Mouse (Mus musculus) hindbrain, postnatal 0 days (tissue): ENCODE measurements around the gene Timm13. TPM values are rescaled to one million over a fixed set of nuclear protein-coding genes. Genes with fewer than 3 reads are reported as not detected.
A peak's percentile ranks its signal among the peaks of the same experiment; 100 is the strongest.

Experiments used
- ATAC-seq: fragments of 200-750 bp; cut with Nextera tagmentation; 2 replicates; pipeline ENCODE4 v1.8.0; 2017; ENCODE audit warnings: mild to moderate bottlenecking, moderate TSS enrichment, moderate library complexity
- DNase-seq: peaks from one replicate; pipeline ENCODE4 v3.0.0-alpha.2; 2015; ENCODE audit warnings: low spot score
- H3K27ac ChIP-seq: fragments of 300-500 bp; sonication (generic); 2 replicates; pipeline ENCODE4 v1.5.1; 2014; ENCODE audit warnings: mild to moderate bottlenecking
- H3K27me3 ChIP-seq: fragments of 300-500 bp; sonication (generic); 2 replicates; pipeline ENCODE4 v1.6.1; 2014; ENCODE audit warnings: low read length, mixed read lengths; ENCODE audit not compliant: insufficient read depth
- H3K36me3 ChIP-seq: fragments of 300-500 bp; sonication (generic); 2 replicates; pipeline ENCODE4 v1.6.1; 2014; ENCODE audit warnings: low read length, mixed read lengths; ENCODE audit not compliant: insufficient read depth
- H3K4me1 ChIP-seq: fragments of 300-500 bp; sonication (generic); 2 replicates; pipeline ENCODE4 v1.6.1; 2014; ENCODE audit warnings: antibody characterized with exemption, low read length, mixed read lengths; ENCODE audit not compliant: insufficient read depth
- H3K4me2 ChIP-seq: fragments of 300-500 bp; sonication (generic); 2 replicates; pipeline ENCODE4 v1.6.1; 2014; ENCODE audit warnings: low read depth, mild to moderate bottlenecking, low read length, moderate library complexity, mixed read lengths
- H3K4me3 ChIP-seq: fragments of 300-500 bp; sonication (generic); 2 replicates; pipeline ENCODE4 v1.5.1; 2014; ENCODE audit warnings: low read length
- H3K9ac ChIP-seq: fragments of 300-500 bp; sonication (generic); replicated peaks from 2 replicates; pipeline ENCODE4 v1.6.1; 2014; ENCODE audit warnings: mild to moderate bottlenecking, low read length, moderate library complexity, mixed read lengths
- H3K9me3 ChIP-seq: fragments of 300-500 bp; sonication (generic); 2 replicates; pipeline ENCODE4 v1.6.1; 2016; ENCODE audit warnings: low read length, mixed read lengths
- CTCF ChIP-seq: IDR thresholded peaks from 2 replicates; pipeline ENCODE4 v1.5.1; 2016; ENCODE audit warnings: antibody characterized with exemption, control low read depth, low read depth
- WGBS: fragments of 180-500 bp; shearing (Covaris S2); extraction: QIAGEN DNeasy Blood & Tissue Kit; methylation state at CpG from one replicate; pipeline ENCODE4 v1.1.7; 2014; 5-methylcytosine and 5-hydroxymethylcytosine counted together
- polyA plus RNA-seq: library from polyadenylated mRNA; unstranded; fragments of >200 nt; fragmentation: Nextera tagmentation; extraction: Ambion mirVana; gene quantifications from 2 replicates; pipeline ENCODE4 v1.2.1, GENCODE M21; 2015
- total RNA-seq: library from RNA; depleted of rRNA; stranded (reverse); fragments of >200 nt; gene quantifications from 2 replicates; pipeline ENCODE4 v1.2.3, GENCODE M21; 2014; rRNA removed

Gene Timm13
- 150 and 155 TPM in 2 replicates for total RNA-seq
- 366 and 369 TPM in 2 replicates for polyA plus RNA-seq

DNA sequence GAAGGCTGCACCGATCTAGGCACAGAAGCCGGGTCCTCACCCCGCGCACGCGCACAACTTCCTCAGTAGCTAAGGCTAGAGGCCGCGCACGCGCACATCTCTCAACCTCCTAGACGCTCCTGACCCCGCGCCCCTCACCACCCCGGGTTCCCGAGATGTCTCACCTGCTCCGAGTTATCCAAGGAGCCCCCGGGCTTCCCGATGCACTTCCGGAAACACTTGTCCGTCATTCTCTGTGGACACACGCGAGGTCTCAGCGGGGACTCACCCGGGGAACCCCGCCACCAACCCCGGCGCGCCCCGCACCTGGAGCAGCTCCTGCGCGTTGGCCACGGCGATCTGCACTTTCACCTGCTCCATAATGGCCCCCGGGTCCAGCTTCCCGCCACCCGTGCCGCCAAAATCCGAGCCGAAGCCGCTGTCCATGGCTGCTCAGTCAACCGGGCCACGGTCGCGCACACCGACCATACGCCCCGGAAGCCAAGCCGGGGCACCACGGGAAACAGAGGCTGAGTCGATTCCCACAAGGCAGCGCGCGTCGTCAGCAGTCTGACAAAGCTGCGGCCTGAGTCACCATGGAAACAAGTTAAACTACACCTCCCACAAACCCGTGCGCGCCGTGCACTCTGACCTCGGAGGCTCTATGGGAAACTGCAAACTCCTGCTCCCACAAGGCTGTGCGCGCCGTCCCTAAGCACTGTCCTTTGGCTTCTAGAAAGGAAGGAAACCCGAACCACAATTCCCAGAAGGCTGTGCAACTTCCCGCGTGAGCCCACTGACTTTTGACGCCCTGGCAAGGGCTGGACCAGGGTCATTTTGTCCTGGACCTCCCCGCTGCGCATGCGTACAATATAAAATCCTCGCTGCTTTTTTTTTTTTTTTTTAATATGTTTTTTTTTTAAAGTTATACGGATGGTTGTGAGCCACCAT lies at the start of gene Timm13:
Gene Timm13, minus strand, starts transcription at position 652 of the 930 bp plus-strand sequence.
- WGBS = under 1% methylated on average over 72 of the region's 72 CpGs

DNA sequence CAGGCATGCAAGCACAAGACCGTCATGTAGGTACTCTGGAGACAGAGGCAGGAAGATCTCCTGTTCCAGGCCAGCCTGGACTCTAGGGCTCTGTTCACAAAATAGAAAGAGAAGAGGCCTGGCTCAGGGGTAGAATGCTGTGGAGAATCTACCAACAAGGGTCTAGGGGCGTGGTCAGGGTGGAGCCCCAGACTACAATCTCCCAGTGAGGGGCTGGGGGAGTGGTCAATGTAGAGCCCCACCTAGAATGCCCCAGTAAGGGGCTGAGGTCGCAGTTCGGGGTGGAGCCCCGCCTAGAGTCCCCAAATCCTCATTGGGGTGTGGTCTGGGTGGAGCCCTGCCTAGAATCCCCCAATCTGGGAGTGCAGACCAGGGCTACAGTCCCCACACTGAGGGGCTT lies 49.5 kb upstream of the Timm13 start:
- WGBS = 36% methylated on average over 5 of the region's 5 CpGs
- H3K9ac ChIP-seq = no peak overlapping the region
- H3K4me3 ChIP-seq = no peak overlapping the region
- 0 out of 2 replicates have a peak, but pooled peaks cover 3% of the 10 kb centered on the region for H3K4me1 ChIP-seq
- ATAC-seq (no peak), DNase-seq (no peak)
- no peak overlapping the region for H3K4me2 ChIP-seq
- no peak overlapping the region for H3K27ac ChIP-seq
- TF ChIP-seq CTCF = no peak
- H3K9me3 ChIP-seq = no peaks in the 10 kb centered on the region
- no peaks in the 10 kb centered on the region for H3K27me3 ChIP-seq
- no peaks in the 10 kb centered on the region for H3K36me3 ChIP-seq

More for the DNA sequence above, at the start of gene Timm13:
- H3K27ac ChIP-seq = peak within 1 kb of the TSS; percentile 91
- peak; percentile 96 for ATAC-seq
- H3K36me3 ChIP-seq = peaks cover 31% of the 10 kb centered on the region; the same call in 1 of the 2 replicates
- no peaks in the 10 kb centered on the region for H3K27me3 ChIP-seq
- peak within 1 kb of the TSS; percentile 81 for H3K4me2 ChIP-seq
- peak within 1 kb of the TSS; percentile 84 for H3K4me3 ChIP-seq
- DNase-seq = peak; percentile 100
- TF ChIP-seq CTCF = no peak
- 0 out of 2 replicates have a peak, but pooled peaks cover 3% of the 10 kb centered on the region for H3K4me1 ChIP-seq
- H3K9me3 ChIP-seq = no peaks in the 10 kb centered on the region
- H3K9ac ChIP-seq = peak within 1 kb of the TSS; percentile 78

DNA sequence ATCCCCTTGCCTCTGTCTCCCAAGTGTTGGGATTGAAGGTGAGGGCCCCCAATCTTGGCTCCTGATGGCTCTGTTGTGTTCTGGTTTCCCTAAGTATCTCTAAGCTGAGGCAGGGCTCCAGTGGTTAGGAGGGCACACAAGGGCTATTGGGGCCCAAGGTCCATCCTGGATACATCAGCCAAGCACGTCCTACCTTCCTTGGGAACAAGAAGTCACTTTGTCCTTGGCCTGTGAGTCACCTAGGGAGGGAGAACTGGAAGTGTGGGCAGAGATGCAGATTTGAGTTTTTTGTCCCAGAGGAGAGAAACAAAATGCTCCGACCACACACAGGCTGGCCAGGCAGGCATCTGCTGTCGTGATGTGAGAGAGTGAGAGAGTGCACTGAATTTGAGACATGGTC lies 48.3 kb upstream of the Timm13 start:
- H3K27me3 ChIP-seq = no peaks in the 10 kb centered on the region
- H3K4me1 ChIP-seq = 0 out of 2 replicates have a peak, but pooled peaks cover 3% of the 10 kb centered on the region
- no peak overlapping the region for H3K27ac ChIP-seq
- H3K4me3 ChIP-seq = no peak overlapping the region
- WGBS = 61% methylated on average over 3 of the region's 3 CpGs
- no peak overlapping the region for H3K4me2 ChIP-seq
- ATAC-seq = no peak
- no peak for DNase-seq
- TF ChIP-seq CTCF = no peak
- no peaks in the 10 kb centered on the region for H3K36me3 ChIP-seq
- H3K9me3 ChIP-seq = no peaks in the 10 kb centered on the region
- H3K9ac ChIP-seq = no peak overlapping the region

DNA sequence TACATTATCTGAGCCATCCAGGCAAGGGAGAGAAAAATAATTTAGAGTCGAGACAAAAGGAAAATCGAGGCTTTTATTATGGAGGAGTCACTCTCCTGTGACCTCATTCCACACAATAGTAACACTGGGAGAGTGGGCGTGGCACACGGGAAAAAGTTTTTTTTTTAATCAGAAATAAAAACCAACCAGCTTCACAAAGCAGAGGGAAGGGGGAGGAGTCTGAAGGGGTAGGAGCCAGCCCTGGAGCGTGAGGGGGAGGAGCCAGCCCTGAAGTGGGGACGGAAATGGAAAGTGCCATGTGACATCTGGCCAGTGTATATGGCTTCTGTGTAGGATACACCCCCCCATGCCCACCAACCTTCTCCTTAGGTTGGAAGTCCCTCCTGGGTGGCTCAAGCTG lies 47.8 kb upstream of the Timm13 start:
- DNase-seq = no peak
- ATAC-seq = no peak
- no peak for TF ChIP-seq CTCF

DNA sequence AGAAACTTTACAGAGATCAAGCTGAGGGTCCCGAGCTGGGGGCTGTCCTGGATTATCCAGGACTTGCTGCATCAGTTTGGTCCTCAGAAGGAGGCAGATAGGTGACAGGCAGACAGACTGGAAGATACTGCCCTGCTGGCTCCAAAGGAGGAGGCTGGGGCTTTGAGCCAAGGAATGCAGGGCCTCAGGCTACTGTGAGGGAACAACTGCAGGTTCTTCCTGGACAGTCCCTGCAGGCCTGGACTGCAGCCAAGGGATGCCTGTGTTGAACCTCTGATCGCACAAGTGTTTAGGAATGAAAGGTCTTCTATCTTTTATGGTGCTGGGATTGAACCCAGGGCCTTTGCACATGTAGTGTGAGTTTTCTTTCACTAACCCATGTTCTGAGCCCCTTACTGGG lies 47.0 kb upstream of the Timm13 start:
- Histone ChIP-seq H3K27ac (no peak overlapping the region), H3K4me1 (0 out of 2 replicates have a peak, but pooled peaks cover 3% of the 10 kb centered on the region), H3K4me2 (no peak overlapping the region), H3K27me3 (no peaks in the 10 kb centered on the region), H3K36me3 (no peaks in the 10 kb centered on the region), H3K4me3 (no peak overlapping the region), H3K9ac (no peak overlapping the region), H3K9me3 (no peaks in the 10 kb centered on the region)
- no peak for DNase-seq
- no peak for ATAC-seq
- 31% methylated on average over 2 of the region's 2 CpGs for WGBS
- no peak for TF ChIP-seq CTCF

More for the DNA sequence above, 47.8 kb upstream of the Timm13 start:
- Histone ChIP-seq H3K27ac (no peak overlapping the region), H3K4me1 (0 out of 2 replicates have a peak, but pooled peaks cover 3% of the 10 kb centered on the region), H3K9ac (no peak overlapping the region), H3K4me2 (no peak overlapping the region), H3K9me3 (no peaks in the 10 kb centered on the region), H3K27me3 (no peaks in the 10 kb centered on the region), H3K36me3 (no peaks in the 10 kb centered on the region), H3K4me3 (no peak overlapping the region)
- WGBS = 40% methylated on average over 6 of the region's 6 CpGs

DNA sequence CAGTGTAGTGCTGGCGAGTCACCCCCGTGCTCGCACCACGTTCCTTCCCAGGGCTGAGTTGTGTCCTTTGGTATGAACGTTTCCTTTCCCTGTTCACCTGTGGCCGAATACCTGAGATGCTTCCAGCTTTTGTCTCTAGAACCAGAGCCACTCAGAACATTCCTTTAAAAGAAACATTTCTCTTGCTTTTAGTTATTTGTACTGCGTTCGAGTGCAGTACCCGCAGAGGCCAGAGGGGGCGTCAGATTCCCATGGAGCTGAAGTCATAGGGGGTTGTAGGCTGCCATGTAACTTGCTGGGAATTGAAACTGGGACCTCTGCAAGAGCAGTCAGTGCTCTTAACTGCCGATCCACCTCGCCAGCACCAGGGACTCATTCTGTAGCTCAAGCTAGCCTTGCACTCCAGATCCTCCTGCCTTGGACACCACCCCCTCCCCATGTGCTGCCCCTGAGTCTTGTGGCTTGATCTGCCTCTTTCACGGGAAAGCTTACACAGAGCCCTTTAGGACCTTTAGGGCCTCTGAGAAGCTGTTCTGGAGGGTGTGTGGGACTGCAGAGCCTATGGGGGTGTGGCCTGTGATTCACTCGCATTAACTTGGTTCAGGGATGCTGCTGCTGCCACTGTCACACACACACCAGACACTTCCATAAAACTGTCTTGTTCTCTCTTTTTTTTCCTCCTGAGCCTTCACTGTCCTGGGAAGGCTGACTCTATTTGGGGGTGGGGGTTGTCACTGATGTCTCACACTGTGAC lies 46.1 kb upstream of the Timm13 start:
- H3K27me3 ChIP-seq = no peaks in the 10 kb centered on the region
- no peaks in the 10 kb centered on the region for H3K9me3 ChIP-seq
- H3K4me1 ChIP-seq = 0 out of 2 replicates have a peak, but pooled peaks cover 3% of the 10 kb centered on the region
- ATAC-seq (no peak), DNase-seq (no peak)
- no peak overlapping the region for H3K4me2 ChIP-seq
- H3K9ac ChIP-seq = no peak overlapping the region
- WGBS = 71% methylated on average over 14 of the region's 14 CpGs
- no peak overlapping the region for H3K27ac ChIP-seq
- no peak overlapping the region for H3K4me3 ChIP-seq
- peak; percentile 59 for TF ChIP-seq CTCF
- H3K36me3 ChIP-seq = no peaks in the 10 kb centered on the region
